Mouse (Mus musculus) neutrophil, adult 65 days (primary cell): Measurements from ENCODE around the gene Adap1. TPM values are rescaled to one million over a fixed set of nuclear protein-coding genes. Genes with fewer than 3 reads are reported as not detected.

Experiments used
- total RNA-seq: library from RNA; stranded (reverse); gene quantifications from 2 replicates; pipeline ENCODE4 v1.2.4, GENCODE M21; 2023

The Adap1 gene
- 72.6 and 86.9 TPM in 2 replicates for total RNA-seq

DNA sequence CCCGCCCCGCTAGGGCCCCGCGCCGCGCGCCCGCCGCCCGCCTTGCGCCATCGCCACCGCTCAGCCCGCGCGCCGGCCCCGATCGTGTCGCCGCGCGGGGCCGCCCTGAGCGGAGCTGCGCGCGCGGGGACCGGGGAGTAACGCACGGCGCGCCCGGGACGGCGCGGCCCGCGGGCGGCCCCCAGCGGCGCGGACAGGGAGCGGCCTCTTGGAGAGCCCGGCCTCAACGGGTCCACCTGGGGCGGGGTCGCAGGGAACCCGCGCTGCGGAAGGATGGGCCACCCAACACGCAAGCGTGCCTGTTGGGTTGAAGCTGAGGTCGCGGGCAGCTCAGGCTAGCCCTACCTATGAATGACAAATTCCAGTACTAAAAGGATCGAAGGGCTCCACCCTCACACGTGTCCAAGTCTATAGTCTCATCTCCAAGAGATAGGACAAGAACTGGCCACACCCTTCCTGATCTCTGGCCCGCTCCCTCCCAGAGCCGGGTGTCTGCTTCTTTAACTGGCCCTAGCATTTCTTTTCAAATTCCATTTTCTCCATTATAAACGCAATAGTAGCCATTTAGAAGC is at the start of gene Adap1:
TSS of gene Adap1 (minus strand) at position 228 of the 572 bp plus-strand sequence.

DNA sequence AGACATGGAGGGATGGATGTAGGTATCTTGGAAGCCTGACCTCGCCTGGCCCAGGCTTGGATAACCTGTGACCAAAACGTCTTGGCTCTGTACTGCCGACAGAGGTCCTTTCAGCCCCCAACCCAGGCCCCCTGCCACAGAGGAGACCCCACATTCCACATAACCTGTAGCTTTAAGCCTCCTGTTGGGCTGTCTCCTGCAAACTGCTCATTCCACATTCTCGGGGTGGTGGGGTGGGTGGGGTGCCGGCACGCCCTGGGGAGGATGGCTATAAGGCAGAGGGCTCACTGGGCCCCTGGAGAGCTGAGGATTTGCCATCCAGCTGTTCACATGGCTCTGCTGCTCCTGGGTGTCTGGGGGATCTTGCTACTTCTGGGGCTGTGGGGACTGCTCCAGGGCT is 26.9 kb upstream of the Adap1 start, which contains the start of gene Cyp2w1:
TSS of gene Cyp2w1 (plus strand) at position 301 of the 400 bp plus-strand sequence.

GRCm38 (mm10) chr5:139351134-139351533 is 25.7 kb upstream of the Adap1 start, which contains the start of gene Cox19:
Gene Cox19, minus strand, starts transcription at chr5:139351418.

GRCm38 (mm10) chr5:139252081-139252909 is 73.1 kb downstream of the Adap1 start, which contains the start of gene Get4:
Gene Get4, plus strand, starts transcription at chr5:139252324.

Other genes starting within 250 kb of the Adap1 start
- 0.48 TPM in 1 of 2 replicates, not detected in the other for gene Prkar1b, start 175.6 kb downstream of the Adap1 start, total RNA-seq
- 4.3 and 5.0 TPM in 2 replicates for gene Dnaaf5, start 175.4 kb downstream of the Adap1 start, total RNA-seq
- 65.3 and 73.1 TPM in 2 replicates for gene Sun1, start 125.0 kb downstream of the Adap1 start, total RNA-seq
- gene Get4, start 73.3 kb downstream of the Adap1 start, total RNA-seq: 30.7 and 43.7 TPM in 2 replicates
- gene Cox19, start 25.8 kb upstream of the Adap1 start, total RNA-seq: 24.1 and 24.3 TPM in 2 replicates
- gene Cyp2w1, start 27.0 kb upstream of the Adap1 start, total RNA-seq: not detected in 2 replicates
- 6.5 and 8.9 TPM in 2 replicates for gene Gpr146, start 52.1 kb upstream of the Adap1 start, total RNA-seq
- gene C130050O18Rik, start 79.7 kb upstream of the Adap1 start, total RNA-seq: 28.8 and 34.8 TPM in 2 replicates
- 0.45 and 0.60 TPM in 2 replicates for gene Gper1, start 97.5 kb upstream of the Adap1 start, total RNA-seq
- gene 3110082I17Rik, start 134.9 kb upstream of the Adap1 start, total RNA-seq: 6.1 and 7.2 TPM in 2 replicates
- gene Zfand2a, start 158.9 kb upstream of the Adap1 start, total RNA-seq: 319 and 352 TPM in 2 replicates
- not detected in 2 replicates for gene Uncx, start 217.9 kb upstream of the Adap1 start, total RNA-seq